Mouse (Mus musculus) cerebellum, adult (tissue): ENCODE data around the gene Parp16.
"Not testable (repeated sequence)": the region's sequence is repeated elsewhere in the genome, so short reads cannot be mapped to it uniquely, and the experiment has no call there.

Experiments
- ATAC-seq: cut with Nextera tagmentation; 2 replicates; pipeline ENCODE4 v1.9.2; 2017; ENCODE audit warnings: mild to moderate bottlenecking, moderate library complexity, mixed read lengths; ENCODE audit not compliant: insufficient number of reproducible peaks, low FRiP score, low TSS enrichment

The Parp16 gene

DNA sequence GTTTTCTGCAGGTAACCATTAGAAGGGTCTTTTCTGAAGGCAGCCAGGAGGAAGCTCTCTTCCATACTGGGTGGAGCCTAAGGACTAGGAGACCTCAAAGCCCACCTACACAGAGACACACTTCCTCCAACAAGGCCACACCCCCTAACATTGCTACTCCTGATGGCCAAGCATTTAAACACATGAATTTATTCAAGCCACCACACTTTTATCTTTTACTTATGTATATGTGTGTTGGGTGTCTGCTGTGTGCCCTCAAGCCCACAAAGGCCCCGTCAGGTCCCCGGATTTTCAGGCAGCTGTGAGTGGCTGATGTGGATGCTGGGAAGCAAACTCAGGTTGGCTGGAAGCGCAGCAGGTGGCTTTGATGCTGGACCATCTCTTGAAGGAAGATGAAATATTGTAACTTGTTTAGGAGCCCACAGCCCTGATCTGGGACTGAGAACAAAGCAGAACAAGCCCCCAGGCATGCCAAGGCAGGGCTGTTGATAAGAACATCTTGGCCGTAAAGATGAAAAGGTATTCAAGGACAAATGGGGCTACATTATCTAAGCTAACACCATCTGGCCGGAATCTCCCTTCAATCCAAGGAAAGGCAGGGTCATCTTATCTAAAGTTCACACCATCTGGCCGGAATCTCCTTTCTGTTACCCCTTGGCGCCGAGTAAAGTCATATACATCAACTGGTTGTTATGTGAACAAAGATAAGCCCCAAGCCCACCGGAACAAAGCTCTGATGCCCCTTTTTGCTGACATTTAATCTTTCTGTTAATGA is 12.1 kb downstream of the Parp16 start:
- ATAC-seq = not testable (repeated sequence)

DNA sequence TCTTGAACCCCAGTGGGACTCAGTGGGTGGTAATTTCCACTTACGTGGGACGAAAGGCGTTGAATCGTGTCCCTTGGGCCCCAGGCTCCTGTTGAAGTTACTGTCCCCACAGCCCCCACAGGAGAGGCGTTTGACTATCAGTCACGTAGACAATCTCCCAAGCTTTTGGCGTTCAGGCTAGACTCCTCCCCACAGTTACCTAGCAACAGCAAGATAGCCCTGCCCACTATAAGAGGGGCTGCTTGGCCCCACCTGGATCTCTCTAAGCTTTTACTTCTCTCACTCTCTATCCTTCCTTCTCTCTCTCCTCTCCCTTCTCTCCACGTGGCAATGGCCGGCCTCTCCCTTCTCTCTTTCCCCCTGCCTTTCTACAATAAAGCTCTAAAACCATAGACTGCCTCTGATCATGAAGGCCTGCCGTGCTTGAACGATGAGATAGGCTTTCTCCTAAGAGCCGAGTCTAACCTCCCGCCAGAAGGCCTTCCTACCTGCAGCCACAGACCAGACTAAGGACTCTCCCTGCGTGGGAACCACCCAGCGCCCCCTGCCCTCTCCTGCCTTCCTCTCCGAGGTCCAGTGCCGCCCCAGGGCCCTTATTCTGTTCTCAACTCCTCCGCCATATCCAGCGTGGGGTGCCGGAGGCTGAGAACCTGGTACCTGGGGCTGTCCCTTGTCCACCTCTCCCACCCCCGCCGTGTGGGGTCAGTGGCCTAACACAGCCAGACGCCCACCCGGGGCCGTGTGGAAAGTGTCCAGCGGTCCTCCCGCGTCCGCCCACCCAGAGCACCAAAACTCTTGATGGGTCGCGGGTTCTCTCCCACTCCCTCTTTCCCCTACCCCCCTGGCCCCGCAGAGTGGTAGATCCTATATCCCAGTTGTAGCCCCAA is 13.4 kb downstream of the Parp16 start:
- ATAC-seq = no peak

DNA sequence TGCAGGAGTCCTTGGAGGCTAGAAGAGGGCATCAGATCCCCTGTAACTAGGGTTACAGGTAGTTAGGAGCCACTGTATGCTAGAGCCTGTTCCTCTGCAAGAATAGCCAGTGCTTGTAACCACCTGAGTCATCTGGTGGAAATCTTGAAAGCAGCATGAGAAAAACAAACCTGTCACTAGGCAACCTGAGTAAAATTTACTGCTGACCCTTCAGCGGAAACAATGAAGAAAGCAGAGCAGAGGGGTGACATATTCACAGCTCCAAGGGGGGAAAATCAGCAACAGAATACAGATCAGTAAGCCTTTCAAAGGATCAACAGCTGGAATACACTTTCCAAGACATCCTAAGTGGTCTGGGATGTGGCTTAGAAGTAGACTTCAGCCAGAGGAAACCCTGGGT is 16.4 kb downstream of the Parp16 start:
- ATAC-seq = no peak

DNA sequence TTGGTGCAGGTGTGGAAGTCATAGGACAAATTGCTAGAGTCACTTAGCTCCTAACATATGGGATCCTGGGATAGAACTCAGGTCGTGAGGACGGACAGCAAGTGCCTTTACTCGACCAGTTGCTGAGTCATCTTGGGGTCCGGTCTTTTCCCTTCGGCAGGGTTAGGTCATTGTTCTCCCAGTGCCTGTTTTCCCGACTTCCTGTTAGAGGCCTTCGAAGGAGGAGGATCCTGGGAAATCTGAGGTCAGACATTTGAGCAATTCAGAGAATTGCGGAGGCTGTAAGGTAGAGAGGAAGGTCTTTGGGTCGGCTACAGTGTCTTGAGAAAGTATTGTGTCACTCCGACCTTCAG is 19.2 kb downstream of the Parp16 start:
- ATAC-seq = no peak

DNA sequence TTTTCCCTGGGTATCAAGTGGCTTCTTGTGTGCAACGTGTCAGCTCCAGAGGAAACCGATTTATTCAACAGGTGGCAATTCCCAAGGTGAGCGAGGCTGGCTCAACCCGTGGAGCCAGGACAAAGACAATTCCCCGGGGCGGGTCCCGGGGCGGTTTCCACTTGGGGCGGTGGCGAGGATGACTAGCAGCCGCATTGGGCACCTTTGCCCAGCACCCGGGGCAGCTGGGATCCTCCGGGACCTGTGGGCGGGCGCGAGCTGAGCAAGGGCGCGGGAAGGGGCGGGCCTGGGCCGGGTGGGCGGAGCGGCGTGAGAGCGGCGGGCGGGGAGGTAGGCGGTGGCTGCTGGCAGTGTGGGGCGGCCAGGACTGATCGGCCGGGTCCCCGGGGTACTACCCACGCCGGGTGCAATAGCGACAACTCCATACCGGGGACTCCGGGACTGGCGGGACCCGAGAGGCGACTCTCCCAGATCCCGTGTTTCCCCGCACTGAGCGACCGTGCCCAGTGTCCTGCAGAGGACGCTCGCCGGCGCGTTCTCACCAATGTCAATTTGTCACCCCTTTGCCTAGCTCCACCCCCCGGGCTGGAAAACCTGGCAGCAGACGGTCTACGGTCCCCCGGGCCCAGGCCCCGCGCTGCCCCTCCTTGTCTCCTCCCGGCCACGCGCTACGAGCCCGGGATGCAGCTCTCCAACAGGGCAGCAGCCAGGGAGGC is 19.8 kb downstream of the Parp16 start:
- peak; percentile 88 for ATAC-seq

DNA sequence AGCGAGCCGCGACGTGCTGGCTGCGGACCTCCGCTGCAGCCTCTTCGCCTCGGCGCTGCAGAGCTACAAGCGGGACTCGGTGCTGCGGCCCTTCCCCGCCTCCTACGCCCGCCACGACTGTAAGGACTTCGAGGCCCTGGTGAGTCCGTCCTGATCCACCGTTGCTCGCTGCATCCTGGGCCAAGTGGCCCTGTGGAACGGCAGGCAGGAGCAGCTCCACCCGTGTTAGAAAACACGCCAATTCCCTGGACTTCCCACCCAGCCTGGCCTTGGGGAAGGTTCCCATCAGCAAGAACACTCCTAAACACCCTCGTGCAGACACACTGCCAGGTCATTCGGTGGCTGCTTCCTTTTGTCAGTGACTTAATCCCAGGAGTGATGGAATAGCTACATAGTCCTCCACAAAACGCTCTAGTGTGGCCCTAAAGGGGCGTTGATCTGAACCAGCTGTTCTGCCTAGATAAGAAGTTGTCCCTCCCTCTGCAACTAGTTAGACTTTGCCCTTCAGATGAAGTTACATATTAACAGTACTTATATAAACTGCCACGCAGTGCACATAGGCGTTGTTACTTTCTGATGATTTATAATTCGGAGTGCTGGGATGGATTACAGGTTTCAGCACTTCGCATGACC is 20.5 kb downstream of the Parp16 start:
- ATAC-seq = 0 out of 2 replicates have a peak, but pooled peaks have one; percentile 11

DNA sequence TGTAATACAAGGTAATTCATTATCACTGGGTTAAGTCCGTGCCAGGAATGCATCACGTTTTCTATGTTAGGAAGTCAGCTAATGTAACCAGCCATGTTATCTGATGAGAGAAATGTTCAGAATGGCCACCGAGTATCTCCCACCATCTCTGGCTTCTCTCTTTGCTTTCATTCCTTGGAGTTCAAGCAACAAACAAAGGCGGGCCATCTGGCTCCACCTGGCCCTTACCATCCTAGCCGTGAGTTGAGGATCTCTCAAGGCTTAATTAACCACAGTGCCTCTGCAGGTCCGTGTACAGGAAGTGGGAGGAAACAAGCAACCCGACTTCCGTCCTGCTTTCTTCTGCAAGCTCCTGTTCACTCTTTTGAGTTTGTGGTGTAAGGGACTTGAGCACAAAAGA is 21.8 kb downstream of the Parp16 start:
- ATAC-seq = no peak

DNA sequence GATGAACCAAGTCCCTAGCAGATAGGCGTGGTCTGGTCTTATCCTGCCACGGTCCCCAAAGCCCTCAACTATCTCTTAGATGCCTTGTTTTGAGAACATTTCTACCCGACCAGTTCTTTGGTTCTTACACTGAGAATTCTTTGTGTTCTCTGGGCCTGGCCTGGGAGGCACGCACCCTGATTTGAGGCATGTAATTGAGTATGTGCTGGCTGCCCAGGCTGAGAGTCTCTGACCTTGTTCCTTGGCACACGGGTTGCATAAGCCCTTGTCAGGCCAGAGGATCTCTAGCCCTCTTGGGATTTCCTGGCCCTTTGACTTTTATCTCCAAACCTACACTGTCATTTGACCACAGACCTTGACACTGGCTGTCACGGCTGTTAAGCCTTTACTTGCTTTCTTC is 22.5 kb downstream of the Parp16 start:
- no peak for ATAC-seq

DNA sequence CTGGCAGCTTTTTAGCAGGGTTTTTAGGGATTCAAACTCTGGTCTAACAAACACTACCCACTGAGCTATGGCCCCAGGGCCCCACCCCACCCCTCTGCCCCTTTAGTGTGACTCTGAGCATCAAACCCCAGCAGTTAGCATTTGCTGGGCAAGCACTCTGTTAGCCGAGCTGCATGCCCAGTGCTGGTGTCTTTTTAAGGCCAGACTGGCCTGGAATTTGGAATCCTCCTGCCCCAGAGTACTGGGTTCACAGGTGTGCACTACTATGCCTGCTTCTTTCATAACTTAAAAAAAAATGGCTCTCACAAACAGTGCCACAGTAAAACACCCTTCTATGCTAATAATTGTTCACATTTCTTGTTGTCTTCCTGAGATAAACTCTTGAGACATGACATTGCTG is 23.8 kb downstream of the Parp16 start:
- ATAC-seq = no peak

DNA sequence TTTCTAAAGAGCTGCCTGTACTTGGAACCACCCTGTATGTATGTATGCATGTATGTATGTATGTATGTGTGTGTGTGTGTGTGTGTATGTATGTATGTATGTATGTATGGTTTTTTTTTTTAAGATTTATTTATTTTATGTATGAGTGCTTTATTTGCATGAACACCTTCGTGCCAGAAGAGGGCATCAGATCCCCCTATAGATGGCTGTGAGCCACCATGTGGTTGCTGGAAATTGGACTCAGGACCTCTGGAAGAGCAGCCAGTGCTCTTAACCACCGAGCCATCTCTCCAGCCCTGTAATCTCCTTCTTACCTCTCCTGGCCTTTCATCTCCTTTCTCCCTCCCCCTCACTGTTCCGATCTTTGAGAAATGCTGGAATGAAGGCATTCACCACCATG is 25.2 kb downstream of the Parp16 start:
- not testable (repeated sequence) for ATAC-seq

DNA sequence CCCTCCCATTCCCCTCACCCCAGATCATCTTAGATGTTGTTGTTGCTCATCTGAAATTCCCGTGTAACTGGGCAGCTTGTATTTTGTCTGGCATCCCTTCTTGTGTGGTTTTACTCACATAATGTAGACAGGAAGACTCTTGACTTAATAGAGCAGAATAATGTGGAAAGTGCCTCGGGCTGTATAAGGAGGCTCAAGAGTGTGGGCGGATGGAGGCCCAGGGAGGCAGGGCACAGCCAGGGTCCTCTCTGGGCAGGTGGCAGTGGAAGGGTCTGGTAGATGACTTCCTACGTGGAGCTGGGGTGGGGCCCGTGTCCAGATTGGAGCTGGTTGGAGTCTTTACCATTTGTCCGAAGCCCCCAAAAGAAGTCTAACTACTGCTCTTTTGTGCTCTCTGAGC is 28.8 kb downstream of the Parp16 start:
- no peak for ATAC-seq

DNA sequence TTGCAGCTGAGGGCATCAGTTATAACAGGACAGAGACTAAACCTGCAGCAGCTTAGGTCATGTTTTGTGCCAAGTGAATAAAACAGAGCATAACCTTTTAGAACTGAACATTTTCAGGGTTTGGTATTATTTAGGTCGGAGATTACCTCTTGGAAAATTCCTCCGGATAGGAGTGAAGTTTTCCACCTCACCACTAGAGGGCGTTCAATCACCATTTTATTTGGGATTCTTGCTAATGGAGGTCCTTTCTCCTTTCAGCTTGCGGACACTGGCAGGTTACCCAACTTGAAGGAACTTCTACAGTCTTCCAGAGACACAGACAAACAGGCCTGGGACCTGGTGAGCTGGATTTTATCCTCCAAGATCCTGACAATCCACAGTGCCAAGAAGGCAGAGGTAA is 30.6 kb downstream of the Parp16 start:
- no peak for ATAC-seq

DNA sequence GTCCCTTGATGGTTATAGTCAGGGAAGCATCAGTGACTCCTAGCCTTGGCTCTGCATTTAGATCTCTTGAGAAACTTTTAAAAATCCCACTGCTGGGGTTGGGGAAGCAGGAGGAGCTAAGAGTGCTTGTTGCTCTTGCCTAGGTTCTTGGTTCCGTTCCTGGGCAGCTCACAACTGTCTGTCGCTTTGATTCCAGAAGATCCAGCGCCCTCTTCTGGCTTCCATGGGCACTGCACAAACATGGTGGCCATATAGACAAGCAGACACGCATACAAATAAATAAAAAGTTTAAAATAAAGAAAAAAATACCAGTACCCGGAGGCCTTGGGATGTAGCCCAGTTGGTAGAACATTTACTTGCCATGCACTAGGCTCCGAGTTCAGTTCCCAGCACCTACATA is 35.1 kb downstream of the Parp16 start:
- no peak for ATAC-seq

DNA sequence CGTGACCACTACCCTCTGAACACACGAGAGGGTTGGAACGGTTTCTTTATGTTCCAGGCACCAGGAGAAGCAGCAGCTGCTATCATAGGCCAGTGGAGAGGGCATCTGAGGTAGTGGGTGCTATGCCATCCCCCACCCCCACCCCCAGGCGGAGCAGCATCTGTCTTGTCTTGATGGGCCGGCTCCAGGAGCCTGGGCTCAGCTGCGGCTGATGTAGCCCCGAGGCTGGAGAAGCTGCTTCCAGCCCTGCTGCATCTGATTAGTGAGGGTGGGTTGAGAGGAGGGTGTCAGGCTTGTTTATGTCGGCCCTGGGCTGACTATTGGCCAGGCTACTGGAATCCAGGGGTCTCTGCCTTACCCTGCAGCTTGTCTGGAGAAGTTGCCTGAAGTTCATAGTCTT is 36.1 kb downstream of the Parp16 start:
- no peak for ATAC-seq

DNA sequence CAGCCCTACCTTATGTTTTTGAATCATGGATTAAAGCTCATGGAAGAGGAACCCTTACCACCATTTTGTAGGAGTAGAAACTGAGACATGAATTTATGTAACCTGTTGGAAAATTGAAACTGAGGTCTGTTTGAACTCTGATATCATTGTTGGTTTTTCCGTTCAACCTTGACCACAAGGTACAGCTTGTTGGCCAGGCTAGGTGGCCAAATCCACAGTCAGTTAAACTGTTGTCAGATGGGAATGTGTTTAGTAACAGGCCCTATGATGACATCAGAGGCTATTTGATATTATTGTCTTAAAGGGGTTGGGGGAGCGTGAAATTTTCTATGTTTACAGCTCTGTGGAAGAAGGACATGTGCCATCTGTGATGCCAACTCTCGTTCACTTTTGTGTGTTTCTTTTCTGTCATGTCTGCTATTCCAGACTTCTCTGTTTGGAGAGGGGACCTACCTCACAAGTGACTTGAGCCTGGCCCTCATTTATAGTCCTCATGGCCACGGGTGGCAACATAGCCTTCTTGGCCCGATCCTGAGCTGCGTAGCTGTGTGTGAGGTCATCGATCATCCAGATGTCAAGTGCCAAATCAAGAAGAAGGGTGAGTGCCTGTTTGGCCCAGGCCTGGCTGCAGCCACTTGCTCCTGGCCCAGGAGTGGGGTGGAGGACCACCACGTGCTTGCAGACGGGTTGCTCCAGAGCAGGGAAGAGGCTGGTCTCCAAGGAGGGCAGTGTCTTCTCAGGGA is 38.3 kb downstream of the Parp16 start:
- ATAC-seq = no peak

DNA sequence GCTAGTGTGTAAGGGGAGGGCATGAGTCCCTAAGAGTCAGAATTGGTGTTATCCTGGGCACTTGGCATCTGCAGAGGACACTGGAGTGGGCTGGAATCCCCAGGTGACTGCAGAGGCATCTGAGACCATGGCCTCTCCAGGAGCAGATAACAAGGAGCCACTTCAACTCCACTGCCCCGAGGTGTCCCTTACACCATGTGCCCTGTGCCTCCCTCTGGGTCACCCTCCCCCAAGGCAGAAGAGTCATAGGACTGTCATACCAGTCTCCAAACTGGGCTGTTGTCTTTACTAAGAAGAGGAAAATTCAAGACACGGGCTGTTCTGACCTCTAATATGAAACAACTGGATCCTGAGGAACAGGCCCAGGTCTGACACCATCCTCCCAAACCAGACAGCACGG is 39.6 kb downstream of the Parp16 start:
- ATAC-seq = no peak

DNA sequence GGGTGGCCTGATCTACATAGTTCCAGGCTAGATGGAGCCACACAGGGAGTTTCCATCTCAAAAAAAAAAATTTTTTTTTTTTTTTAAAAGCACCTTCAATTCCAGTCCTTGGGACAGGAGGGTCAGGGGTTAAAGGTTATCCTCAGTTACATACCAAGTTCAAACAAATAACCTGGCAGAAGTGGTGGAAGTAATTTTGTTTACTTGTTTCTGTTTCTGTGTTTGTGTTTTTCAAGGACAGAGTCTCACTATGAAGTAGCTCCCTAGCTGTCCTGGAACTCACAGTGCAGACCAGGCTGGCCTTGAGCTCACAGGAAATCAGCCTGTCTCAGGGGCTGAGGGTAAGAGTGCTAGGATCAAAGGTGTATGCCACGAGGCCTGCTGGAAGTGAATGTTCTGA is 40.4 kb downstream of the Parp16 start:
- no peak for ATAC-seq

DNA sequence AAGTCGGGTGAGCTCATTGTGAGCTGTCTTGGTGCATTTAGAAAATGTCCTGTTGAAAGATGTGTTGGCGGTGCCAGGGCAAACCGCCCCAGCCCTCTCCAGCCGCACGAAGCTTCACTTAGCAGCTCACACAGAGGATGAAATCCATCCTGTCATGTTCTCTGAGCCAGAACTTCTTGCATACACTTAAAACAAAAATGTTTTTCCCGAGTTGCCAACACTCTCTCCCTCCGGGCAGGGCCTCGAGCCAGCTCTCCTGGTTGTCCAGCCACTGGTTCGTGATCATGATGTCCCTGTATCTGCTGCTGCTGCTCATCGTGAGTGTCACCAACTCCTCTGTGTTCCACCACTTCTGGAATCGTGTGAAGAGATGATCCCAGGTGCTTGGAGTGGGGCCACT is 42.5 kb downstream of the Parp16 start:
- no peak for ATAC-seq

DNA sequence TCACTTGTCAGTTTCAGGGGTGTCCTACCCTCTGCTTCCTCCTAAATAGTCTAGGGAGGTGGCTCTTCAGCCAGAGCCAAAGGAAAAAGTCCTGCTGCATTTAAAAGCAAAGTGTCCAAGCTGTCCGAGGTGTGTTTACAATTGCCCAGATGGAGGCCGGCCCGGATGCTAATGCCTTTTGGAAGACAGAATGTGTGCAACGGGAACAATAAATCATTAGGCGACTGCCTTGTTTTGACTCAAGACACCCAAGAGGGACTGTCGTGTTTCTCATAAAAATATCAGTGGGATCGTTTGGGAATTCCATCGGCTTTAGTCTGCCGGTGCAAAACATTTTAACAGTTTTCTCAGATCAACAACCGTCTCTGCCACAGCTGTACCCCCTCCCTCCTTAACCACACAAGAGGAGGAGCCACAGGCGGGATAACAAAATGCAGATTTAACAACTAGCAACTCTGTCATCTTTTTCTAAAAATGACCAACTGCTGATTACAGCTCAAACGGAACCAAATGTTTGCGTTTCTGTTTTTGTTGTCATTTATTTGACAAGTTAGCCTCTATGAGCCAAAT is 43.1 kb downstream of the Parp16 start:
- no peak for ATAC-seq

DNA sequence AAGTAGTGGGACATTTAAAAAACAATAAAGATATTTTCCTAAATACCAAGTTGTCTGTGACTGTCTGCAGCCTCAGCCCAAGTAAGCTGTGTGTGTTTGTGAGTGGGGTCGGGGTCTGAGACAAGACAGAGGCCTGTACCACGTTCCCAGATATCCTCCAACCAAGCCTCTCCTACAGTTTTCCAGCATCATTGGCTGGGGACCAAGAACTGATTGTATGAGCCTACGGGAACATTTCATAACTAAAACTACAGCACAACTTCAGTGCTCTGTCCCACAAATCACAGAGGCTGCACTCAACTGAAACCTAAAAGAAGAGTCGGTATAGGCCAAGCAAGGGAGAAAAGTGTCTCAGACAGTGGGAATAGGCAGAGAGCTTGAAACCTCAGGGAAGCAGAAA is 44.0 kb downstream of the Parp16 start:
- ATAC-seq = no peak
